ENCODE assay signal across 13 mouse cellular contexts in the genomic region with DNA sequence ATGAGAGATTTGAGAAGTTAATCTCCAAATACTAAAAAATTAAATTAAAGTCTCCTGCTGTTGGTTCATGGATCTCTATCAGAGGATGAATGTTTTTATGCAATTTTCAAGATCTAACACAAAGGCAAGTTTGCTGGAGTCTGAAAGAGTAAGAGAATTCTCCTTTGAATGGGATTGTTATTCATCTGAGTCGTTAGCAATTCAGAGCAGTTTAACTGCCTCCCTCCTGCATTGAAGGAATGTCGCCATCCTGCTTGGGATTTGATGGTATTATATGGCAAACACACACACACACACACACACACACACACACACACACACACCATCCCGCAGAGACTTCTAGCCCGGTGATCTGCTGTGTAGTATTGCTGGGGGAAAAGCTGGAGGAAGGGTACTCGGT. TPM values are rescaled to one million over a fixed set of nuclear protein-coding genes. Genes with fewer than 3 reads are reported as not detected.
DNase-seq lines count a peak whose midpoint lies in the region; ATAC-seq and TF ChIP-seq lines count a peak whose summit lies in the region.
"Had no signal": no experiment of that assay in that cellular context is flagged by ENCODE, and none has a peak within 500 bp of the region (broad histone marks: within the 10 kb centered on the region; RNA-seq: fewer than 3 reads in every experiment).

No protein-coding gene starts in this region.

- H3K9ac ChIP-seq in heart, embryonic 13.5 days: no peak overlapping the region
- no peak overlapping the region for H3K9ac ChIP-seq in limb, embryonic 13.5 days
- H3K9ac ChIP-seq in intestine, postnatal 0 days (ENCODE audit: low read depth, low read length): no peak overlapping the region

- WGBS in heart, embryonic 13.5 days: 71% methylated on average over 5 of the region's 5 CpGs
- WGBS in limb, embryonic 13.5 days: 54% methylated on average over 5 of the region's 5 CpGs
- WGBS in limb, embryonic 10.5 days: 74% methylated on average over 5 of the region's 5 CpGs
- 49% methylated on average over 5 of the region's 5 CpGs for WGBS in intestine, postnatal 0 days

- no peak for DNase-seq in heart, adult 8-10 months (ENCODE audit: low spot score)
- no peak for DNase-seq in limb, embryonic 10.5 days (ENCODE audit: low spot score)
- peak; percentile 59 for DNase-seq in ES-CJ7 (ENCODE audit: low read depth, low spot score)
- no peak for DNase-seq in cerebellum, adult 9-11 months
- DNase-seq in cerebellum, adult 11-12 months: no peak
- DNase-seq: midbrain, embryonic 14.5 days; right cerebral cortex, postnatal 25 days; thymus, postnatal 14 days had no signal

- H3K4me1 ChIP-seq in heart, embryonic 13.5 days: peaks cover 72% of the 10 kb centered on the region
- H3K4me1 ChIP-seq in limb, embryonic 13.5 days: peaks cover 56% of the 10 kb centered on the region
- peaks cover 48% of the 10 kb centered on the region for H3K4me1 ChIP-seq in limb, embryonic 10.5 days
- H3K4me1 ChIP-seq in intestine, postnatal 0 days (replicated peaks; ENCODE audit: control insufficient read depth, insufficient read depth, low read length): peaks cover 31% of the 10 kb centered on the region

- ATAC-seq in heart, embryonic 13.5 days (ENCODE audit: extremely low read depth, insufficient number of reproducible peaks, low FRiP score, low TSS enrichment): no peak
- ATAC-seq in limb, embryonic 13.5 days (ENCODE audit: low FRiP score, low read depth): no peak
- ATAC-seq in intestine, postnatal 0 days: no peak
- ATAC-seq: hindbrain, embryonic 16.5 days had no signal

- TF ChIP-seq CTCF in intestine, postnatal 0 days (IDR thresholded peaks at IDR 0.05; ENCODE audit: low read depth): no peak

- peaks cover 38% of the 10 kb centered on the region for H3K36me3 ChIP-seq in heart, embryonic 13.5 days
- peaks cover 34% of the 10 kb centered on the region for H3K36me3 ChIP-seq in limb, embryonic 13.5 days
- peaks cover 37% of the 10 kb centered on the region for H3K36me3 ChIP-seq in limb, embryonic 10.5 days
- peaks cover 32% of the 10 kb centered on the region for H3K36me3 ChIP-seq in intestine, postnatal 0 days (ENCODE audit: control insufficient read depth, insufficient read depth)

- H3K4me2 ChIP-seq in heart, embryonic 13.5 days: peak overlapping the region; percentile 56; the same call in 1 of the 2 replicates
- no peak overlapping the region for H3K4me2 ChIP-seq in limb, embryonic 13.5 days (replicated peaks)
- H3K4me2 ChIP-seq in intestine, postnatal 0 days (replicated peaks; ENCODE audit: low read depth): peak overlapping the region; percentile 13; the same call in 1 of the 2 replicates

- H3K27ac ChIP-seq in heart, embryonic 13.5 days (replicated peaks): peak overlapping the region; percentile 81; the same call in 1 of the 2 replicates
- peak overlapping the region; percentile 22; the same call in 1 of the 2 replicates for H3K27ac ChIP-seq in limb, embryonic 13.5 days
- H3K27ac ChIP-seq in limb, embryonic 10.5 days: no peak overlapping the region
- H3K27ac ChIP-seq in intestine, postnatal 0 days (ENCODE audit: low read depth, low read length): peak overlapping the region; percentile 74

- no peak overlapping the region for H3K4me3 ChIP-seq in heart, embryonic 13.5 days
- no peak overlapping the region for H3K4me3 ChIP-seq in limb, embryonic 13.5 days
- H3K4me3 ChIP-seq in limb, embryonic 10.5 days: no peak overlapping the region
- H3K4me3 ChIP-seq in intestine, postnatal 0 days (ENCODE audit: low read depth, low read length): no peak overlapping the region
- H3K4me3 ChIP-seq: erythroblast, embryonic 14.5 days had no signal

- H3K27me3 ChIP-seq in heart, embryonic 13.5 days (replicated peaks): no peaks in the 10 kb centered on the region
- H3K27me3 ChIP-seq in limb, embryonic 13.5 days: no peaks in the 10 kb centered on the region
- H3K27me3 ChIP-seq in limb, embryonic 10.5 days (ENCODE audit: low read depth, poor library complexity, severe bottlenecking): no peaks in the 10 kb centered on the region
- H3K27me3 ChIP-seq in intestine, postnatal 0 days (replicated peaks; ENCODE audit: control insufficient read depth, insufficient read depth, low read length): no peaks in the 10 kb centered on the region

- H3K9me3 ChIP-seq in heart, embryonic 13.5 days: no peaks in the 10 kb centered on the region
- H3K9me3 ChIP-seq in limb, embryonic 13.5 days: no peaks in the 10 kb centered on the region
- H3K9me3 ChIP-seq in limb, embryonic 10.5 days (replicated peaks): no peaks in the 10 kb centered on the region
- no peaks in the 10 kb centered on the region for H3K9me3 ChIP-seq in intestine, postnatal 0 days (ENCODE audit: control insufficient read depth)

RNA-seq across cellular contexts. Expression of a gene that starts 6.1 kb away (rescaled TPM):
- 9.9 and 10.3 TPM in 2 replicates for polyA plus RNA-seq in heart, embryonic 13.5 days (2015; fragmentation: Nextera tagmentation; extraction: Ambion mirVana)
- 10 to 100 TPM in 3 of 4 experiments, 1 to 10 TPM in 1; 9.8 to 11.6 (median 10.8) TPM for total RNA-seq in heart, adult 8-10 months (2022)
- 15.8 and 16.2 TPM in 2 replicates for polyA plus RNA-seq in limb, embryonic 13.5 days (2015; fragmentation: Nextera tagmentation; extraction: Ambion mirVana)
- polyA plus RNA-seq in limb, embryonic 10.5 days (2016; fragmentation: Nextera tagmentation; extraction: Ambion mirVana): 12.2 and 13.2 TPM in 2 replicates
- polyA plus RNA-seq in intestine, postnatal 0 days (2015; fragmentation: Nextera tagmentation; extraction: Ambion mirVana): 13.9 and 14.9 TPM in 2 replicates

RNA-seq across cellular contexts. Expression of a gene that starts 51.9 kb away (rescaled TPM):
- 35.7 and 38.5 TPM in 2 replicates for polyA plus RNA-seq in heart, embryonic 13.5 days (2015; fragmentation: Nextera tagmentation; extraction: Ambion mirVana)
- total RNA-seq in heart, adult 8-10 months (2022): 100 to 1,000 TPM; 450 to 472 (median 462) TPM
- polyA plus RNA-seq in limb, embryonic 13.5 days (2015; fragmentation: Nextera tagmentation; extraction: Ambion mirVana): 29.1 and 34.0 TPM in 2 replicates
- polyA plus RNA-seq in limb, embryonic 10.5 days (2016; fragmentation: Nextera tagmentation; extraction: Ambion mirVana): 13.3 and 16.4 TPM in 2 replicates
- polyA plus RNA-seq in intestine, postnatal 0 days (2015; fragmentation: Nextera tagmentation; extraction: Ambion mirVana): 24.4 and 28.7 TPM in 2 replicates
